Mouse (Mus musculus) frontal cortex, postnatal 36 days (tissue): ENCODE measurements around the gene Gad2.

ENCODE experiments used
- DNase-seq, 2 experiments: peaks; one replicate each; pipeline ENCODE4 v3.0.0; 2022; ENCODE audit warnings: low spot score in 2 of 2

The Gad2 gene

DNA sequence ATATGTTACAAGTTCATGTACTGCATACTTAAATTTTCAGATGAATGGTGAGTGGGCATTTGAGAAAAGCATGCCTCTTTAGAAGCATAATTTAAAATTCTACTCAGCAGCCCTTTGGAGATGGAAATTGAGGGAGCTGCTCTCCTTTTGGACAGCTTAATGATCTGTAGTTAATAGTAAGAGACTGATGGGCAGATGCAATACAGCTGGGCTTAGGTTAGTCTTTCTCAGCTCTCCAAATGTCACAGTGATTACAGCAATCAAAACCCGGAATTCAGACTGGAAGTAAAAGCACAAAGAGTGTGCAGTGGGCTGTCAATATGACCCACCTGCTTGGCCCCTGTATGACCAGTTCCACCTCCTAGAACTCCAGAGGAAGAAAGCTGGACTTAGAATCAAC is 24.1 kb downstream of the Gad2 start:
- DNase-seq = no peak

DNA sequence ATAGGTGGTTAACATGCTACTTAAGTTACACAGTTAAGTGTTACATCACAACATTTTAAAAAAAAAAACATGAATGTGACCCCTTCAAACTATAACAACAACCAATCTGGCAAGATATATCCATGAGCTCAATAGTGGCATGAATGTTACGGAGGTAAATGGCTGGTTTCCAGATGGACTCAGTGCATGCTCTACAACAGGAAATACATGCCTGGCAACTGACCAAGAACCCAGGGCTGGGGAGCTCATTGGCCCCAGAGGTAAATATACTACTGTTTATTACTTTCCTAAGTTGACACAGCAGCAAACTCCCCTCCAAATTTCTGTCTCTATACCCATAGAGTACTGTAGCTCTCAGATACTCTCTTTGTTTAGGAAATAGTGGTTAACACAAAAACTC is 26.4 kb downstream of the Gad2 start:
- DNase-seq = no peak

DNA sequence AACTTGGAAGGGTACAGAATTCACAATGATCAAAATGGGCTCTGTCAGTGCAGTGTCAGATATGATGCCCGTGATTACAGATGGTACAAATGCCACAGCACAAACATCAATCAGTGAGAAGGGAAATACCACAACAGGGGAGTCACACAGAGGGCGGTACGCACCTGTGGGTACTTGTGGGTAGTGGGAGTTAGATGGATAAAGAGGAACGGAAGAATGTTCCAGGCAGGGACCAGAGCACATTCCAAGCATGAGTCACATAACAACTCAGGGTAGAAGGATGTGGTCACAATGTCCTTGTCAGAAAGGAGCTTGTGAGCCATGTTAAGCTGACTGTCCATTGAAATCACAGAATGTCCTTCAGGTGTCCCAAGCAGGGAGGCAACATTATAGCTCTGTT is 29.8 kb downstream of the Gad2 start:
- DNase-seq = no peak

DNA sequence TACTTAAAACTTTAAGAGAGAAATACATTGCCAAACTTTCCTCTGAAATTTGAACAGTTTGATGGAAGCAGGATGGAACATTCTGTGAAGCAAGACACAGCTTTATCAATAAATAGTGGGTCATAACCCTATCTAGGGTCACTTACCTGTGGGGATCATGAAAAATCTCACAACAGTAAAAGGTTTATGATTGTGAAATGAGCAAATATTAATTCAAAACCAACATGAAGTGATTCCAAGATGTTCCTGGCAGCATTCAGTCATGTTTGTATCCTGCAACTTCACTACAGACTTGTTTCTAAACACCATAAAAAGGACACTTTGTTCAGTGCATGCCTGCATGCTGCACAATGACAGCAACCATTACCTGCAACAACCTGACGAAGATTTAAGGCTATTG is 41.7 kb downstream of the Gad2 start:
- no peak for DNase-seq

DNA sequence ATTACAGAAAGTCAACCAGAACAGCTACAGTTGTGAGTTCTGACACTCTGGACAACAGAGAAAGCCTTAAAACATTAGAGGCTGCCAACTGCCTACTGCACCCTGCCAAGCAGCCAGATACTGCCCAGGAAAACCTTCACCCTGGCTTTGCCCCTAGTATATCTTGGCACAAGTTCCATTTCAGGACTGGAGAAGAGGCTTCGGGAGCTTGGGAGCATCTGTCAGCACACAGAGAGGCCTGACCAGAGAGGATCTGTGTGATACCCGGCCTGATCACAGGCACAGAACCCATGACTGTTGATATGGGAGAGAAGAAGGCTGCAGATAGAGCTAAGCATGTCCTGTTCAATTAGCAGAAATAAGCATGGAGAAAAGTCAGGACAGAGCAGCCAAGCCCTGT is 48.4 kb downstream of the Gad2 start:
- DNase-seq = no peak

DNA sequence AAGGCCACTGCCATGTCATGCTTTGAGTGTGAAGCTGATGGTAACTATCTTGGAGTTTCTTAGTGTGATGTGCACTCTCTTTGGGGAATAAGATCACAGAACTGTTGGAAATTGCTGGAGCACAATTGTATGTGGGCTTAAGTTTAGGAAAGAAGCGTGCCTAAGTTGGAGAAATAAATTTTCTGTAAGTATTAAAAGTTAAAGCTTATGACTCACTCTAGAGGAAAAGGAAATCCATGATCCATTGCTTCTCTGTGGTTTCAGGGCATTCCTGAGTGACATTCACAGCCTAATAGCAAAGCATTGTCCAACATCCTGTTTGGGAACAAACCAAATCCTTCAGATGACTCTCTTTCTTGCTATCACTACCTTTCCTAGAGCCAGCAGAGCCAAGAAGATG is 49.3 kb downstream of the Gad2 start:
- DNase-seq = no peak

DNA sequence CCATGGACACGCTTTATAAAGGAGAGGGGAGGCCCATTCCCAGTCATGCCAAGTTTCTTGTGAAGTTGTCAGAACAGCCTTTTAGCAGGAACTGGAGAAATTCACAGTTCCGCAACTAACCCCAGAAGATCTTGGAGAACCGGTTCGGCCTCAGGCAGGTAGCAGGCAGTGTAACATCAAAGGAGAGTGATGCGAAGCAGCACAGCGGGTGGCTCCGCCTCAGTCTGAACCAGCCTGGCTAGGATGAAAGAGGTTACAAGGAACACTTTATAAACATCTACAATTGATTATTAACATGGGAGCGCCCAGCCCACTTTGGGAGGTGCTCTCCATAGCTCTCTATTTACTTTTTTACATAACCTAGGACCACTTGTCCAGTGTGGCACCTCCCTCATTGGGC is 55.1 kb downstream of the Gad2 start:
- no peak for DNase-seq

DNA sequence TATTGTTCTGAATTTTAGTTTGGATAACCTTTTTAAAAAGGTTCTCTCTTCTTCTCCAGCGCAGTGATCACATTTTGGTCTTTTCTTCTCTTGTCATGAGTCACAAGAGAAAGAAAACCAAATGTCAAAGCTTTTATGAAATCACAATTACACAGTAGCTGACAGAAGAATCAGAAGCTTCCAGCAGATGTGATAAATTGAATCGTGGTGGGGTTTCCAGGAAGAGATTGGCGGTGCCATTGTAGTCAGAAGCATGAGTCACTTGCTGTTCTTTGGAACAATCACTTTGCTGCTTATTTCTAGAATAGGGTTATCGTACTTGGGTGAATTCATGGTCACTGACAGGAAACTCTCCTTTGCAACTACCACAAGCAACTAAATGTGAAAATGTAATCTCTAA is 57.9 kb downstream of the Gad2 start:
- no peak for DNase-seq

DNA sequence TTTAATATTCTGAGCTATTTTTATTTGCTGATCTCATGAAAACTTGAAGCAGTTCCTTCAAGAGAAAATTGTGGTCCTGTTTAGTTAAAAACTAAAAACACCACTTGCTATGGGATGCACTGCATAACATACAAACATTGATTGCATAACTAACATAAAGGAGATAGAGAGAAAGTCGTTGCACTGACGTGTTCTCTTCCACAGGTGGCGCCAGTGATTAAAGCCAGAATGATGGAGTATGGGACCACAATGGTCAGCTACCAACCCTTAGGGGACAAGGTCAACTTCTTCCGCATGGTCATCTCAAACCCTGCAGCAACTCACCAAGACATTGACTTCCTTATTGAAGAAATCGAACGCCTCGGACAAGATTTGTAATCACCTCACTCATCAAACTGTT is 68.0 kb downstream of the Gad2 start:
- no peak for DNase-seq

DNA sequence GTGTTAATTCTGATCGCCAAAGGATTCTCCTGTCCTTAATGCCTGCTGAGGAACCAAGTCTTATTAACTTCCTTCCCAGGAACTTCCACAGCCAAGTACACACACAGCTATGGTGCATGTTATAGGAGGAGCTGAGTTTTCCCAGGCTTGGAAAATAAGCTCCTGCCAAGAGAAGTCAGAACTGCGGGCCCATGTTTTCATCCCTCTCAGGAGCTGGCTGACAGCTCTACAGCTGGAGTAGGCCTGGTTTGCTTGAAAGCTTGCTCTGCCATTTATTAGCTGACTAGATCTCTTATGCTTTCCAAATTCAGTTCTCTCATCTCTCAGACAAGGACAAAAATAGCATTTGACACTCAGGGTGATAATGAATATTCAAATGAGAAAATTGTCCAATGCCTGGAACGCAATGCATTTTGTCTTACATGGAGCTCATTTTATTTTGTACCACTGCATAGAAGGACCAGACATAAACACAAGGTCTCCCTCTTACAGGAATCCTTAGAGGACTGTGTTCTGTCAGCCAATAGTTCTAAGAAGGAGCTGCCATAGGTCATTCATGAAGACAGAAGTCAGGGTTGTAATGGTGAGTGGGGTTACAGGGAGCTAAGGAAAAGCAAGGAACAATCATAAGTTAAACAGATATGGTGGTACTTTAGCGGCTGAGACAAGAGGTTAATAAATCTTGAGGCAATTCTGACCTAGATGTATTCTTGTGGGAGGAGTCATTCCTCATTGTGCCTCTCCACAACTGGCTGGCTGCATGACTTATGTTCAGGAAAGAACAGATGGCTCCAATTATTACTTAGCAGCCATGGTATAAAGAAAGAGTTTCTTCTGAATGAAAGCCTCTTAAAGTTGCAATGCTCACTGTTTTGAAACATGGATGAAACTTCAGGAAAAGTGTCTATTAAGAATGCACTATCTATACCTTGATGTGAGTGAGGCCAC is 83.0 kb downstream of the Gad2 start:
- peak; percentile 6 to 13 for DNase-seq

DNA sequence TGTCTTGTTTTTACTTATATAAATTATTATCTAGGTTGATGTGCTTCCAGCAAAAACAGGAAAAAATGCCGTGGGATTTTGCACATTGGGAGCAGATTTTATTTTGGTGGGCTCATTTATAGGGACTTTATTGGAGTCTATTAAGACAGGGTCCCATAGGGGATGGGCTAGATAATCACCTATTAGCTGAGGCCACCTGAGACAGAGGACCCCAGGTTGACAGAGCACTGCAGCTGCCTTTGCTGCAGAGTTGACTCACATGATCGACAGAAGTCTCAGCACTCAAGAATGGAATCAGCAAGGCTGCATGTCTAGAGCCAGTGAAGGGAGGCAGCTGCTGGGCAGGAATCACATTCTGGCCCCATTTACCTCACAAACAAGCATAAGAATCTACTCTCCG is 84.2 kb downstream of the Gad2 start:
- no peak for DNase-seq

DNA sequence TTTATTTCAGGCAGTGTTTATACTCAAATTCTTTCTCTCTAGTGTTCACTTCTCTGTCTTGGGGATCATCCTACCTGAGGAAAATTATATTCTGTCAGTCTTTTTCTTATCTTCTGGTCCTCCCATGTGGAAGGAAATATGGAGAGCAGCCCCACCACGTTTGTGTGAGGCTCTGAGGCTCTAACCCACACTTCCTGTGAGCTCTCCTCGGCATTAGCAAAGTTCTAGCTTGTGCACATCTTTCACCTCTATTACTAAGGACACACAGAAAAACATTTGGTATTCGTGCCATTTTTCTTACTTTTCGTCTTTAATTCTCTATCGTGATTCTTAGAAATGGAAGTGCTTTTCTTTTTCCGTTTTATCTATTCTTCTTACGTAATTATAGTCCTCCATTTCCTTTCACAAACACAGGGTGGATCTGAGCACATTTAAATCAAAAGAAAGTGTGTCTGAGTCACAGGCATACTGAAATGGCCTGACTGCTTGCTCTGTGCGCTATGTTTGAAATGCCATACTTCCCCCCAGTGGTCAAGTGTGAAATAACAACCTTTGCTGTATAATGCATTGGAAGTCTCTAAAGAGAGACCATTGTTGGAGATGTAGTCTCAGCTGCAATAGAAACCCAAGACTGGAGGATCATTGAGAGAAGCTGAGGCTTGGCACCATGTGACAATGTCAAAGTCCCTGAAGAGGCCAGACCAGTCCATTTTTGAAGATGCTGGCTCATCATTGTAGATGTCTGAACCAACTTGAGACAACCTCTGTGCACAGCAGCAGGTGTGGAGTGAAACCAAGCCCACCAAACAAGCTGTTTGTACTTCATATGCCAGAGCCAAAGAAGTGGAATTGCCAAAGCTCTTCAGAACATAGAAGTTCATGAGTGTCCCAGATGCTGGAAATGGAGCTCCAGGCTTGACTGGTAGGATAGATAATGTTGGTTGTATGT is 99.8 kb downstream of the Gad2 start:
- DNase-seq = peak; percentile 49 to 86

DNA sequence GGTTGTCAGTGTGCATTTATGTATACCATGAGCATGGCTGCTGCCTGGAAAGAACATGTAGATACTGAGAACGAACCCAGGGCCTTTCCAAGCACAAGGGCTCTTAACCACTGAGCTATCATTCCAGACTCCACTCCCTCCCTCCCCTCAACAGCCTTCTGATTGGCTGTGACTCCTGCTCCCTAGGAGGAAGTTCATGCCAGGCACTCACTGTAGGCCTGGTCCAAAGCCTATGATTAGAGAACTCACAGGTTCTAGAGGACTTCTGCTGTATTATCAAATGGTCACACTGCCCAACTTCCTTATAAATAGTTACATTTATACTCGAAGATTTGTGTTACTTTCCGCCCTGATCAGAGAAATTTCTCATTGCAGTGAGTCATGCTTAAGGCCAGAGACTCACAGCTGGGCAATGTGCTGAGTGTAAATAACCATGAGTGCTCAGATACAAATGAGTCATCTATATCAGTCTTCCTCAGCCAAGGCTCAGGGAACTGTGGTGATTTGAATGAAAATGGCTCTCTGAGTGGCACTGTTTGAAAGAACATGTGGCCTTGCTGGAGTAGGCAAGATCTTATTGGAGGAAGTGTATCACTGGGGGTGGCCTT is 102.0 kb downstream of the Gad2 start:
- DNase-seq = no peak

DNA sequence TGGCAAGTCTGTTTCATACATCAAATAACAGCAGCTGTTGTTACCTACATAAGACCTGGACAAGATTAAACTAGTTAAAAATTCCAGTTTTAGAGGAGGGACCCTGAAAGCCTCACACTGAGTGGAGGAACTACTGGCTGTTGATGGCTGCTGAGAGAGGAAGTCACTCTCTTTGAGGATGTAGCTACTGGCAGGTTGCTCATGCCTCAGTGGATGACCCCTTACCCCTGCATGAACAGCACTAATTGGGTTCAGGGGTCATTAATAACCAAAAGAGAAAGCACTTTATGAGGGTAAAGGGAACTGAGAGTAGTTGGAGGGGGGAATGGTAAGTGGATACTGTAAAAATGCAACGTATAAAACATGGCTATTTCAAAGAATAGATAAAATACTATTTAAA is 105.1 kb downstream of the Gad2 start:
- DNase-seq = no peak

DNA sequence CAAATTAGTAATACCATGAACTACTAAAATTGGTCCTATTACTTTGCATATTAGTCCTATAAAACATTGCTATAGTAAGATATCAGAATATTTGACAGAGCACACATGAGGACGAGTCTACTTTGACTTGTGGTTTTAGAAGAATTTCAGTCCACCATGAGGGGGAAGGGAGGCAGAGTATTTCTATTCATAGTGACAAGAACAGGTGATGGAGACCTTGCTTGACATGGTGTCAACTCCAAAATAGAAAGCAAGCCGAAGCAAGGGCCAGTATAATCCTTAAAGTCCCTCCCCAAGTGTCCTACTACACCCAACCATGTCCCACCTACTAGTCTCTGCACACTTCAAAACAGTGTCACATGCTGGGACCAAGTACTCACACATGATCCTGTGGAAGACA is 114.1 kb downstream of the Gad2 start:
- no peak for DNase-seq

DNA sequence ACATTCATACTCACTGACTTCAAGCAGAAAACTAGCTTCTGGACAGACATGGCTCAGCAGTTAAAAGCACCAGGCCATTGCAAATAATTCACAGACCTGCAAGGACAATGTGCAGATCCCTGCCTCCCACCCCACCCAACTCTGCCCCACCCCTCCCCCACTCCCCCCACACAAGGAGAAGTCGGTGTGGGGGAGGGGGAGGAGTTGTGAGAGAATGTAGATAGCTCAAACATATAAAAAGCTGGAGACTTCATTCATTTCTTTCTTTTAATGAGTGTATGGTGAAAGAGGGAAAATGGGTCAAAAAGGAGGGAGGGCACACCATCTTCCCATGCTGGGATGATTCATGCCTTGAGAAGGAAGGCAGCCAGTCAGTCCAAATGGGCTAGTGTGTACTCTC is 117.4 kb downstream of the Gad2 start:
- DNase-seq = no peak

DNA sequence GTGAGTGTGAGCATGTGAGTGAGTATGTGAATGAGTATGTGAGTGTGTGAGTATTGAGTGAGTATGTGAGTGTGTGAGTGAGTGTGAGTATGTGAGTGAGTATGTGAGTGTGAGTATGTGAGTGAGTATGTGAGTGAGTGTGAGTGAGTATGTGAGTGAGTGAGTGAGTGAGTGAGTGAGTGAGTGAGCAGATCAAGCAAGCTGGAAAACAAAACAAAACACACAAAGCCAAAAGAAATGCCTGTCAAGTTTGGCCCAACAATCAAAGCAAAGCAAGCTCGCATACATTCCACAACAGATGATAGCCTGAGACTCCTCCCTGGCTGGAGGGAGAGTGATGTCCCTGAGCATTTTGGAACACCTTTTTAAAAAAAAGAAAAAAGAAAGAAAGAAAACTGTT is 118.4 kb downstream of the Gad2 start:
- DNase-seq = no peak

DNA sequence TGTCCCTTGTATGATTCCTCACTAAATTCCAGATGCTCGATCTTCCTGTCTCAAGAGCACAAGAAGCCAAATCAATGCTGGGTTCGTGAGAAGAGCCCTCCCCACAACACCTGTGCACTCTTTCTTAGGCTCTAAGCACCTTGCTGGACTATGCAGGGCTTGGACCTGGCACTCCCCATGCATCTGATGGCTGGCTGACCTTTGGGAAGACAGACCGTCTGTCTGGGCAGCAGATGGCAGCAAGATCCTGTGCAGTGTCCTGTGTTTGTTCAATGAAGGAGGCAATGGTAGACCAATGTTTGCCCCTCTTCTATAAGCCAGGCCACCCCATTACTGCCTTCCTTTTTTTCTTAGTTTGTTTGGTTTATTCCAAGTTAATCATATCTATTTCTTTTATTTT is 119.2 kb downstream of the Gad2 start:
- no peak for DNase-seq
